Mouse (Mus musculus): ENCODE measurements around the gene Utrn.

DNA sequence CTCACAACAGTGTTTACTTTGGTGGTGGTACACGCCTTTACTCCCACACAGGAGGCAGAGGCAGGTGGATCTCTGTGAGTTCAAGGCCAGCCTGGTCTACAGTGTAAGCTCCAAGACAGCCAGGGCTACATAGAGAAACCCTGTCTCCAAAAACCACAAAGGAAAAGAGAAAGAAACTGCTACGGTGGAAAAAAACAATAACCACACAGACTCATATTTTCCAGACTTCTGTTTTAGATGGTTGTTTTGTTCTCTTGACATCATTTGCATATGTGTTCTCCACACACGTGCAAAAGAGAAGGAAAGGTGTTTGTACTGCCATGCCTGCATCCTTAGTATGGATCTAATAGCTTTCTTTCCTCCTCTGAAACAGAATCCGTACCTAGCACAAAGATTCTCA, 55.3 kb downstream of the Utrn start:
- no peak for TF ChIP-seq POLR2A (IDR thresholded peaks at IDR 0.05; ENCODE audit: borderline replicate concordance, insufficient read depth, low read length)
- TF ChIP-seq CTCF (IDR thresholded peaks at IDR 0.05; ENCODE audit: borderline replicate concordance, insufficient read depth, low read depth, low read length) = no peak
